Mouse (Mus musculus) forebrain, embryonic 16.5 days (tissue): ENCODE measurements around the gene Scoc. TPM values are rescaled to one million over a fixed set of nuclear protein-coding genes. Genes with fewer than 3 reads are reported as not detected.

Source experiments
- ATAC-seq: fragments of 200-750 bp; cut with Nextera tagmentation; 2 replicates; pipeline ENCODE4 v1.8.0; 2017; ENCODE audit warnings: mild to moderate bottlenecking, moderate library complexity
- H3K27ac ChIP-seq: fragments of 300-500 bp; sonication (generic); 2 replicates; pipeline ENCODE4 v1.5.1; 2014; ENCODE audit warnings: low read length, control low read depth
- H3K27me3 ChIP-seq: fragments of 300-500 bp; sonication (generic); replicated peaks from 2 replicates; pipeline ENCODE4 v1.6.1; 2014; ENCODE audit warnings: low read length; ENCODE audit not compliant: control insufficient read depth, insufficient read depth
- H3K36me3 ChIP-seq: fragments of 300-500 bp; sonication (generic); 2 replicates; pipeline ENCODE4 v1.6.1; 2014; ENCODE audit not compliant: control insufficient read depth, insufficient read depth
- H3K4me1 ChIP-seq: fragments of 300-500 bp; sonication (generic); replicated peaks from 2 replicates; pipeline ENCODE4 v1.6.1; 2014; ENCODE audit warnings: low read length; ENCODE audit not compliant: control insufficient read depth, insufficient read depth
- H3K4me2 ChIP-seq: fragments of 300-500 bp; sonication (generic); 2 replicates; pipeline ENCODE4 v1.6.1; 2014; ENCODE audit warnings: mild to moderate bottlenecking, low read length, control low read depth
- H3K4me3 ChIP-seq: fragments of 300-500 bp; sonication (generic); replicated peaks from 2 replicates; pipeline ENCODE4 v1.5.1; 2014; ENCODE audit warnings: mild to moderate bottlenecking, low read length, control low read depth
- H3K9ac ChIP-seq: fragments of 300-500 bp; sonication (generic); replicated peaks from 2 replicates; pipeline ENCODE4 v1.6.1; 2014; ENCODE audit warnings: low read depth, low read length, control low read depth
- H3K9me3 ChIP-seq: fragments of 300-500 bp; sonication (generic); 2 replicates; pipeline ENCODE4 v1.6.1; 2016; ENCODE audit warnings: low read length; ENCODE audit not compliant: control insufficient read depth
- WGBS: fragments of 180-500 bp; shearing (Covaris S2); extraction: QIAGEN DNeasy Blood & Tissue Kit; methylation state at CpG from one replicate; pipeline ENCODE4 v1.1.7; 2014; 5-methylcytosine and 5-hydroxymethylcytosine counted together
- polyA plus RNA-seq: library from polyadenylated mRNA; unstranded; fragments of >200 nt; fragmentation: Nextera tagmentation; extraction: Ambion mirVana; gene quantifications from 2 replicates; pipeline ENCODE4 v1.2.1, GENCODE M21; 2015

Scoc gene
- 245 and 251 TPM in 2 replicates for polyA plus RNA-seq

DNA sequence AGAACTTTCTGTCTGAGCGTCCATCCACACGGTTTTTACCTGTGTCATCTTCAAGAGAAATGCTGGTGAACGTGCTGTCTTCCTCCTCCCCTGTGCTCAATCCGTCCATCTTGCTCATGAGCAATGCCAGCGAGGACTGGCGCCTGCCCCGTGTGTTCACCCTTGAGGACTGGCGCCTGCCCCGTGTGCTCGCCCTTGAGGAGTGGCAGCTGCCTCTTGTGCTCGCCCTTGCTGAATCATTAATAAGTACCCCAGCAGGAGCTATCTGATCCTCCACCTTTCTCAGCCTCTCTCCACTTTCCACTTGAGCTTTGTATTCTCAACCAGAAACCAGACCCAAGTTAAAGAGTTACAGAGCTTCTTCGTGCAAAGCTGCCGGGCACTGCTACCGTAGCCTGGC, at the start of gene Scoc:
Gene Scoc (minus strand): TSS at position 170 of the 400 bp plus-strand sequence.
- H3K4me1 ChIP-seq, result no peaks in the 10 kb centered on the region
- H3K9ac ChIP-seq, result no peak within 1 kb of the TSS
- H3K36me3 ChIP-seq, result no peaks in the 10 kb centered on the region
- no peak within 1 kb of the TSS for H3K4me2 ChIP-seq
- H3K9me3 ChIP-seq, result no peaks in the 10 kb centered on the region
- H3K27ac ChIP-seq, result no peak within 1 kb of the TSS
- no peaks in the 10 kb centered on the region for H3K27me3 ChIP-seq
- no peak for ATAC-seq
- WGBS, result 83% methylated on average over 14 of the region's 14 CpGs
- no peak within 1 kb of the TSS for H3K4me3 ChIP-seq

DNA sequence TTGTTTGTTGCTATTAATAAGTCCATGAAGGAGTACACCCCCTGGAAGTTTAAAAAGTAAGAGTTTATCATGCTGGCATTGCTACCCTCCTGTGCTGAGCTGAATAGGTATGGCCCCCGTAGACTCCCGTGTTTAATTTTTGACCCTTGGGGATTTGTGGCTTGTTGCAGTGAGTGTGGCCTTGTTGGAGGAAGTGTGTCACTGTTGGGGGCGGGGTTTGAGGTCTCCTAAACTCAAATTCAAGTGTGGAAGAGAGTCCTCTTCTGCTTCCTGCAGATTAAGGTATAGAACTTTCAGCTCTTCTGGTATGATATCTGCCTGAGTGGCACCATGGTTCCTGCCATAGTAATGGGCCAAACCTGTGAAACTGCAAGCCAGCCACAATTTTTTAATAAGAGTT, 1.4 kb upstream of the Scoc start:
- no peaks in the 10 kb centered on the region for H3K27me3 ChIP-seq
- no peak overlapping the region for H3K4me2 ChIP-seq
- H3K4me3 ChIP-seq, result no peak overlapping the region
- H3K27ac ChIP-seq, result no peak overlapping the region
- 73% methylated on average over 3 of the region's 3 CpGs for WGBS
- ATAC-seq, result no peak
- H3K4me1 ChIP-seq, result no peaks in the 10 kb centered on the region
- H3K36me3 ChIP-seq, result no peaks in the 10 kb centered on the region
- H3K9me3 ChIP-seq, result no peaks in the 10 kb centered on the region
- H3K9ac ChIP-seq, result no peak overlapping the region

DNA sequence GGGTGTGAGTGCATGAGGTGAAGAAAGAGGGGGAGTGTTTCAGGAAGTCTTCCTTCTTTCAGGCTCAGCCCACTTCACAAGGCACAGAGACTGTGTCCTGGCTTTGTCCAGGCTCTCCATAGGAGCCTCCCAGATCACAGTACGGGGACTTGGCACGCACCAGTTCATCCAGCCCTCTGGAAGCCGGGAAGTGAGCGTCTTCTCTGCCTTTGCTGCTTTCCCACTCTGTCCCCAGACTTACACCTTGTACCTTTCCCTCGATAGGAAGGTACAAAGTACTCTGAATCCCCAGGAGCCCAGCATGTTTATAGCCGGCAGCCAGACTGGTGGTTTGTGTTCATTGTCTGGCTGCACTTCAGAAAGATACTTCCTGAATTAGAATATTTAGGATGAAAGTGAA, 1.1 kb downstream of the Scoc start:
- Histone ChIP-seq H3K4me3 (no peak overlapping the region), H3K4me2 (no peak overlapping the region), H3K9me3 (no peaks in the 10 kb centered on the region), H3K36me3 (no peaks in the 10 kb centered on the region), H3K27me3 (no peaks in the 10 kb centered on the region), H3K4me1 (no peaks in the 10 kb centered on the region), H3K27ac (no peak overlapping the region), H3K9ac (no peak overlapping the region)
- 59% methylated on average over 6 of the region's 6 CpGs for WGBS
- ATAC-seq, result no peak

DNA sequence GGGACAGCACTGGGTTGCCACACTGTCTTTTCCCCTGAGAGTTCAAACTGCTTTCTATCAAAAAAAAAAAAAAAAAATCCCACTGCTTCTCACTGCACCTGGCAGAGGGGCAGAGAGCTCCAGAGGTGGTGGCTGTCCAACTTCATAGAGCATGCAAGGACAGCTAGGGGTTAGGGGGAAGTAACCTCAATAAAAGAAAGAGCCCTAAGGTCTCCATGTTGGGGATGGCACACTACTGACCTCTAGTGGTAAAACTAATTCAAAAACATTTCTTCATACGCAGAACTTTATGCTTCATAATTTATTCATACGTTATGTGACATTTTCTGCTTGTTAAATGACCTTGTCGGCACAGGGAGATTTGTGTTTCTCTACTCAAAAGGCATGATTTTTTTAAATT, 7.1 kb downstream of the Scoc start:
- Histone ChIP-seq H3K9me3 (no peaks in the 10 kb centered on the region), H3K27me3 (no peaks in the 10 kb centered on the region), H3K4me1 (no peaks in the 10 kb centered on the region), H3K9ac (no peak overlapping the region), H3K4me2 (no peak overlapping the region), H3K36me3 (no peaks in the 10 kb centered on the region), H3K4me3 (no peak overlapping the region), H3K27ac (no peak overlapping the region)
- 17% methylated on average over 3 of the region's 3 CpGs for WGBS
- peak; percentile 43; the same call in 1 of the 2 replicates for ATAC-seq

DNA sequence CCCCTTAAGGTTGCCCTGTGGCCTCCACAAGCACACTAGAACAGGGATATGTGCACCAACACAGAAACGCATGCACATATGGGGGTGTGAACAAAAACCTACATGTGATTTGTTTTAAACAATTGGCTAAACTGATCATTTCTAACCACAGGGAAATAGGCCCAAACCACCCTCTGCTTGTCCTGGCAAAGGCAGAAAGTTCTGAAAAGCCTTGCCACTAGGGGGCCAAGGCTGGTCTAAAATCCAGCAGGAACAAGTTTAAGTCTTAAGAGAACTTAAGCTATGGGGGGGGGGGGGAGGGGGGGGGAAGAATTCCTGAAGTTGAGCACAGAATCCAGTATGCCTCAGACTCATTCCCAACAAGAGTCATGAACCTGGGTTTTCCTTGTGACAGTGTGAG, 8.2 kb downstream of the Scoc start:
- Histone ChIP-seq H3K4me2 (no peak overlapping the region), H3K36me3 (no peaks in the 10 kb centered on the region), H3K9me3 (no peaks in the 10 kb centered on the region), H3K4me1 (no peaks in the 10 kb centered on the region), H3K9ac (no peak overlapping the region), H3K4me3 (no peak overlapping the region), H3K27ac (no peak overlapping the region), H3K27me3 (no peaks in the 10 kb centered on the region)
- no peak for ATAC-seq
- WGBS, result 63% methylated on average over 1 of the region's 1 CpGs

DNA sequence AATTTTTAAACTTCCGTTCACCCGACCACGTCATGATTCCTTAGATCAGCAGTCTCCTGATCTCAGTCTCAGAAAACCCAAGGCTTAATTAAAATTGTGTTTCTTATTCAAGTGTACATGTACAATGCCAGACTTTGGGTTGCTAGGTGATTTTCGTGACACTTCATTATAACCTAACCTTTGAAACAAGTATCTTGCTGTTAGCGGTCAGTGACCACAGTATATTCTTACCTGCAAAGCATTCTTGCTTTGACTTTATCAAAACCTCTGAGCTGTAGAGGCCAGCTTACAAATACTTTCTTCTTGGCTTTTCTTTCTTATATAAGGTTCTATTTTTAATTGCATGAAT, 15.2 kb downstream of the Scoc start:
- H3K9me3 ChIP-seq, result no peaks in the 10 kb centered on the region
- H3K36me3 ChIP-seq, result no peaks in the 10 kb centered on the region
- H3K4me2 ChIP-seq, result peak overlapping the region; percentile 73
- peak overlapping the region; percentile 76 for H3K9ac ChIP-seq
- H3K27ac ChIP-seq, result peak overlapping the region; percentile 95
- no peaks in the 10 kb centered on the region for H3K27me3 ChIP-seq
- H3K4me1 ChIP-seq, result peaks cover 20% of the 10 kb centered on the region
- no peak for ATAC-seq
- 16% methylated on average over 5 of the region's 5 CpGs for WGBS
- H3K4me3 ChIP-seq, result peak overlapping the region; percentile 68

DNA sequence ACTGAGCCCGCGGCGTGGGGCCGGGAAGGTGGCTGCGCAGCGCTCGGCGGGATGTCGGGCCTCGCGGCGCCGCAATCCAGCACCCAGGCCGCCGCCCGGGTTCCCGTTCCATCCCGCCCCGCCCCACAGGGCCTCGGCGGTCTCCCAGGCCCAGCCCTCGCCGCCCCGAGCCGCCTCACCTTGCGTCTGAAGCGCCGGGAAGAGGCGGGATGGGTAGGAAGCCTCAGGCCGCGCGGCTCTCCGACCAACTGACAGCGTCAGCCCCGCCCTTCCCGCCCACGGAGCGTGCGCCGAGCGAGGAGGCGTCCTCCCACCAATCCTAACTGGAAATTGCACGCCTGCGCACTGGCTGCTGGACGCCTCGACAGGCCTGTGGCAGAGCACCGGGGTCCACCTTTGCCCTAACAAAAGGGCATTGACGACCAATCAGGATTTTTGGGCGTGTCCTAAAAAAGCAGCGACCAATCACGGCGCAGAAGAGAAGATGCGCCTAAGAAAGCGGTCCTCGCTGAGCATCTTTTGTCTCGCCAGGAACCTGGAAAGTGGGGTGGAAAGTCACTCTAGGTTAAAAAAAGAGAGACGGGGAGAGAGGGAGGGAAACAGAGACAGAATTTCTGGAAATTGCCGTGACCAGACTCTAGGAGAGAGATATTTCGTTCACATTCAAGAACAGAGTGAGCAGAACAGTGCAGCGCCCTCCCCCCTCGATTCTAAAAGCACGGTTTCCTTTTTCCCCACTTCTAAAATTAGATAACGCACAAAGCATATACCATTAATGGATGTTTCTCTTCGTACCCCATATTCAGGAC, 15.7 kb downstream of the Scoc start:
- under 1% methylated on average over 56 of the region's 64 CpGs for WGBS
- H3K9me3 ChIP-seq, result no peaks in the 10 kb centered on the region
- H3K4me2 ChIP-seq, result peak overlapping the region; percentile 73
- H3K27ac ChIP-seq, result peak overlapping the region; percentile 95
- peaks cover 20% of the 10 kb centered on the region for H3K4me1 ChIP-seq
- peak overlapping the region; percentile 68 for H3K4me3 ChIP-seq
- no peaks in the 10 kb centered on the region; the same call in 1 of the 2 replicates for H3K36me3 ChIP-seq
- peak; percentile 99 for ATAC-seq
- H3K27me3 ChIP-seq, result no peaks in the 10 kb centered on the region
- H3K9ac ChIP-seq, result peak overlapping the region; percentile 97

DNA sequence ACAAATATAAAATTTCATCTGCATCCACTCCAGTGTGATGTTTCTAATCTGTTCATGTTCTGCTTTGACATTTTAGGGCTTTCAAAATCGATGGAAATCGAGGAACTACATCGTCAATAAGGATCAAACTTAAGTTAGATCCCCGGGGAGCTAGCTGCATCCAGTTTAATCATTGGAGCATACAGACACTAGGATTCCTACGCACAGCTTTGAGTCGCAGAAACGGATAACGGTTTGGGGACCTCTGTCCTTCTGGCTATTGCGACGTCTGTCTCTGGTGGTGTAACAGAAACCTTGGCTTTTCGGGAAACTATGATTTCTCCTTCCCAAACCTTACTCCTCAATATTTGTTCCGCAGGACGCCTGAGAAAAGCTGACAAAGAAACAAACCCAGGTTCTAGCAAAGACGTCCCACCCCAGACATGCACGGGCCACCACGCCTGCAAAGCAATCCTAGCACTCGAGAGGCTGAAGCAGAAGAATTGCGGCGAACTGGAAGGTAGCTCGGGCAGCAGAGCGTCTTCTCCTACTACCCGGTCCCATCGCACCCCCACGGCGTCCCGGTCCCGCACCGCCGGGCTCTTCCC, 16.4 kb downstream of the Scoc start:
- ATAC-seq, result no peak
- WGBS, result under 1% methylated on average over 29 of the region's 29 CpGs
- no peaks in the 10 kb centered on the region; the same call in 1 of the 2 replicates for H3K36me3 ChIP-seq

DNA sequence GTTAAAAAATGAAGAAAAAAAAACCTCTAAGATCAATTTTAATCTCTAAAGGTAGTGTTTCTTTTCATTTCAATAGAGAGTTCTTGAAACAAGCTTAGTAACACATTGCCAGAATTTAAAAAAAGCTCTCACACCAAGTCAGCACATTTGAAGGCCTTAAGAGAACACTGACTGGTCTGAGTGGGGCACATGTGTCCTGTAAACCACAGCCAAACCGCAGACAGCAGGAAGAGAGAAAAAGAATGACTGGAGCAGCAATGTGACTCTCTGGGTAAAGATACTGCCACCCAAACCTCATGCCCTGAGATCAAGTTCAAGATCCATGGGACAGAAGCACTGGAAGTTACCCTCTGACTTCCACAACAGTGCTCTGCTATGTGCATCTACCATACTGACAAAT, 21.1 kb downstream of the Scoc start:
- H3K27ac ChIP-seq, result no peak overlapping the region
- peaks cover 15% of the 10 kb centered on the region for H3K4me1 ChIP-seq
- H3K9me3 ChIP-seq, result no peaks in the 10 kb centered on the region
- H3K36me3 ChIP-seq, result peaks cover 4% of the 10 kb centered on the region; the same call in 1 of the 2 replicates
- 78% methylated on average over 1 of the region's 1 CpGs for WGBS
- no peak overlapping the region for H3K4me2 ChIP-seq
- ATAC-seq, result no peak
- H3K4me3 ChIP-seq, result no peak overlapping the region
- H3K9ac ChIP-seq, result no peak overlapping the region
- no peaks in the 10 kb centered on the region for H3K27me3 ChIP-seq

More for the DNA sequence above, 16.4 kb downstream of the Scoc start:
- H3K9ac ChIP-seq, result peak overlapping the region; percentile 97
- no peaks in the 10 kb centered on the region for H3K27me3 ChIP-seq
- H3K4me2 ChIP-seq, result peak overlapping the region; percentile 61
- H3K4me3 ChIP-seq, result peak overlapping the region; percentile 68
- peak overlapping the region; percentile 95 for H3K27ac ChIP-seq
- H3K4me1 ChIP-seq, result peaks cover 20% of the 10 kb centered on the region
- no peaks in the 10 kb centered on the region for H3K9me3 ChIP-seq
